Mouse (Mus musculus) lung, postnatal 25 days (tissue): Measurements from ENCODE around the gene Arhgdig.
A peak's percentile ranks its signal among the peaks of the same experiment; 100 is the strongest.

Source experiments
- DNase-seq: peaks from one replicate; pipeline ENCODE4 v3.0.0; 2022; ENCODE audit warnings: low spot score

The Arhgdig gene

GRCm38 (mm10) chr17:26207686-26208085 lies at the start of gene Arhgdig:
Gene Arhgdig (minus strand): TSS chr17:26207786.
- no peak for DNase-seq

GRCm38 (mm10) chr17:26255313-26255712 lies 47.7 kb upstream of the Arhgdig start:
- no peak for DNase-seq

- no peak for DNase-seq
Measured at GRCm38 (mm10) chr17:26253399-26253798, 45.8 kb upstream of the Arhgdig start.

- peak; percentile 94 for DNase-seq
Measured at GRCm38 (mm10) chr17:26252539-26253251, 45.1 kb upstream of the Arhgdig start, which contains the start of gene Luc7l. Gene Luc7l (plus strand): TSS chr17:26252896.

- no peak for DNase-seq
Measured at GRCm38 (mm10) chr17:26251886-26252538, 44.4 kb upstream of the Arhgdig start.

- DNase-seq = peak; percentile 96
Measured at GRCm38 (mm10) chr17:26244101-26244841, 36.7 kb upstream of the Arhgdig start, which contains the start of gene Fam234a. Gene Fam234a (minus strand): TSS chr17:26244242.

GRCm38 (mm10) chr17:26243471-26244100 lies 36.0 kb upstream of the Arhgdig start:
- DNase-seq = peak; percentile 85

- DNase-seq = no peak
Measured at GRCm38 (mm10) chr17:26240990-26241389, 33.4 kb upstream of the Arhgdig start.

- DNase-seq = no peak
Measured at GRCm38 (mm10) chr17:26240120-26240790, 32.7 kb upstream of the Arhgdig start.

GRCm38 (mm10) chr17:26239551-26239950 lies 32.0 kb upstream of the Arhgdig start:
- DNase-seq = no peak

- DNase-seq = no peak
Measured at GRCm38 (mm10) chr17:26237667-26238066, 30.1 kb upstream of the Arhgdig start.

GRCm38 (mm10) chr17:26235077-26235815 lies 27.7 kb upstream of the Arhgdig start:
- DNase-seq = no peak

- no peak for DNase-seq
Measured at GRCm38 (mm10) chr17:26234386-26234785, 26.8 kb upstream of the Arhgdig start.

- DNase-seq = no peak
Measured at GRCm38 (mm10) chr17:26232863-26233262, 25.3 kb upstream of the Arhgdig start.

GRCm38 (mm10) chr17:26231156-26231555 lies 23.6 kb upstream of the Arhgdig start:
- DNase-seq = no peak

- DNase-seq = no peak
Measured at GRCm38 (mm10) chr17:26229776-26230175, 22.2 kb upstream of the Arhgdig start.

GRCm38 (mm10) chr17:26225150-26225549 lies 17.6 kb upstream of the Arhgdig start:
- peak; percentile 80 for DNase-seq

- DNase-seq = no peak
Measured at GRCm38 (mm10) chr17:26221508-26221907, 13.9 kb upstream of the Arhgdig start.

- no peak for DNase-seq
Measured at GRCm38 (mm10) chr17:26212681-26213080, 5.1 kb upstream of the Arhgdig start.

GRCm38 (mm10) chr17:26212241-26212640 lies 4.7 kb upstream of the Arhgdig start:
- DNase-seq = no peak

GRCm38 (mm10) chr17:26206392-26206791 lies 1.2 kb downstream of the Arhgdig start:
- no peak for DNase-seq
